8 mouse cellular contexts compared by ENCODE assay signal in the genomic region with DNA sequence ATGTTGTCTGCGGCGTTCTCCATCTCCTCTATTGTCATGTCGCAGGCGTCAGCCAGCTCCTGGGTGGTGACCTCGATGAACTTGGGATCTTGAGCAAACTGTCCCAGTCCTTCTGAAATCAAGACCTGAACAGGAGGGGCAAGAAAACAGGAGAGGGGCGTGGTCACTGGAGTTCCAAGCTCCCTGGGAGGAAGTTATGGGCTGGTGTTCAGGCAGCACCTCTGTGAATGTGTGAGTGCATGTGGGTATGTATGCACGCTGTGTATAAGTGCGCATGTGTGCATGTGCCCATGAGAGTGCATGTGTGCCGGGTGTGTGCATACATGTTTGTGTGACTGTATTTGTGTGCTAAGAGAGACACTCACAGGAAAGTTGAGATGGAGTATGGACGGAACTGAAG. TPM values are rescaled to one million over a fixed set of nuclear protein-coding genes. Genes with fewer than 3 reads are reported as not detected.
DNase-seq lines count a peak whose midpoint lies in the region; ATAC-seq lines count a peak whose summit lies in the region.

No protein-coding gene starts in this region.

- no peak overlapping the region for H3K27ac ChIP-seq in forebrain, embryonic 16.5 days (ENCODE audit: low read length)
- H3K27ac ChIP-seq in liver, embryonic 12.5 days = no peak overlapping the region
- H3K27ac ChIP-seq in stomach, embryonic 15.5 days = no peak overlapping the region

- H3K27me3 ChIP-seq in megakaryocyte, embryonic 14.5 days (replicated peaks) = peaks cover 77% of the 10 kb centered on the region
- peaks cover 4% of the 10 kb centered on the region; the same call in 1 of the 2 replicates for H3K27me3 ChIP-seq in forebrain, embryonic 16.5 days (replicated peaks; ENCODE audit: control insufficient read depth, insufficient read depth, low read length)
- peaks cover 61% of the 10 kb centered on the region for H3K27me3 ChIP-seq in liver, embryonic 12.5 days (replicated peaks)
- H3K27me3 ChIP-seq in stomach, embryonic 15.5 days (replicated peaks) = no peaks in the 10 kb centered on the region

- no peak for ATAC-seq in megakaryocyte, adult 5-6 weeks (ENCODE audit: poor library complexity, severe bottlenecking)
- peak; percentile 45; the same call in 1 of the 2 replicates for ATAC-seq in forebrain, embryonic 16.5 days
- ATAC-seq in liver, embryonic 12.5 days = 0 out of 2 replicates have a peak, but pooled peaks have one; percentile 24
- ATAC-seq in stomach, embryonic 15.5 days (ENCODE audit: insufficient read depth, low FRiP score, low read depth) = peak; percentile 36
- no peak for ATAC-seq in erythroid progenitor cell, adult 5-6 weeks (replicated peaks; ENCODE audit: low FRiP score, poor library complexity, severe bottlenecking)

- 0 out of 2 replicates have a peak, but pooled peaks cover 3% of the 10 kb centered on the region for H3K9me3 ChIP-seq in megakaryocyte, embryonic 14.5 days
- H3K9me3 ChIP-seq in forebrain, embryonic 16.5 days (ENCODE audit: control insufficient read depth, low read length) = no peaks in the 10 kb centered on the region
- no peaks in the 10 kb centered on the region for H3K9me3 ChIP-seq in liver, embryonic 12.5 days (replicated peaks)
- no peaks in the 10 kb centered on the region for H3K9me3 ChIP-seq in stomach, embryonic 15.5 days

- 38% methylated on average over 10 of the region's 10 CpGs for WGBS in forebrain, embryonic 16.5 days
- 34% methylated on average over 10 of the region's 10 CpGs for WGBS in liver, embryonic 12.5 days (ENCODE audit: insufficient replicate concordance)
- 37% methylated on average over 10 of the region's 10 CpGs for WGBS in stomach, embryonic 15.5 days

- peak overlapping the region; percentile 62 for H3K4me2 ChIP-seq in forebrain, embryonic 16.5 days (ENCODE audit: low read length)
- peak overlapping the region; percentile 74 for H3K4me2 ChIP-seq in liver, embryonic 12.5 days
- peak overlapping the region; percentile 63 for H3K4me2 ChIP-seq in stomach, embryonic 15.5 days

- H3K4me3 ChIP-seq in megakaryocyte, embryonic 14.5 days (replicated peaks) = peak overlapping the region; percentile 90
- peak overlapping the region; percentile 37 for H3K4me3 ChIP-seq in forebrain, embryonic 16.5 days (replicated peaks; ENCODE audit: low read length)
- peak overlapping the region; percentile 47 for H3K4me3 ChIP-seq in liver, embryonic 12.5 days
- peak overlapping the region; percentile 39 for H3K4me3 ChIP-seq in stomach, embryonic 15.5 days (replicated peaks)

- peaks cover 18% of the 10 kb centered on the region for H3K4me1 ChIP-seq in megakaryocyte, embryonic 14.5 days
- H3K4me1 ChIP-seq in forebrain, embryonic 16.5 days (replicated peaks; ENCODE audit: control insufficient read depth, insufficient read depth, low read length) = peaks cover 10% of the 10 kb centered on the region
- peaks cover 13% of the 10 kb centered on the region for H3K4me1 ChIP-seq in liver, embryonic 12.5 days
- H3K4me1 ChIP-seq in stomach, embryonic 15.5 days = 0 out of 2 replicates have a peak, but pooled peaks cover 3% of the 10 kb centered on the region

- peaks cover 2% of the 10 kb centered on the region for H3K36me3 ChIP-seq in megakaryocyte, embryonic 14.5 days (replicated peaks; ENCODE audit: low read length)
- peaks cover 2% of the 10 kb centered on the region; the same call in 1 of the 2 replicates for H3K36me3 ChIP-seq in forebrain, embryonic 16.5 days (ENCODE audit: control insufficient read depth, insufficient read depth)
- no peaks in the 10 kb centered on the region for H3K36me3 ChIP-seq in liver, embryonic 12.5 days
- H3K36me3 ChIP-seq in stomach, embryonic 15.5 days = no peaks in the 10 kb centered on the region

- H3K9ac ChIP-seq in forebrain, embryonic 16.5 days (replicated peaks; ENCODE audit: low read depth, low read length) = peak overlapping the region; percentile 40; the same call in 1 of the 2 replicates
- no peak overlapping the region for H3K9ac ChIP-seq in liver, embryonic 12.5 days
- H3K9ac ChIP-seq in stomach, embryonic 15.5 days = no peak overlapping the region

- no peak for DNase-seq in gastrocnemius, postnatal 25 days
- no peak for DNase-seq in left cerebral cortex, adult 9 months (ENCODE audit: low spot score in 2 of 2)

RNA-seq across cellular contexts. Expression of a gene that starts 32.0 kb away (rescaled TPM):
- 0.12 and 0.30 TPM in 2 replicates for polyA plus RNA-seq in megakaryocyte, embryonic 14.5 days (2012; ENCODE audit: insufficient read depth, low replicate concordance)
- total RNA-seq in megakaryocyte, adult 5-6 weeks (2015) = 1.8 and 2.7 TPM in 2 replicates
- total RNA-seq in megakaryocyte, adult 5-6 weeks (2017) = 4.1 and 9.7 TPM in 2 replicates
- 20.5 and 21.6 TPM in 2 replicates for polyA plus RNA-seq in forebrain, embryonic 16.5 days (2015; fragmentation: Nextera tagmentation; extraction: Ambion mirVana)
- polyA plus RNA-seq in liver, embryonic 12.5 days (2016; fragmentation: Nextera tagmentation; extraction: Ambion mirVana) = 9.1 and 10.8 TPM in 2 replicates
- polyA plus RNA-seq in stomach, embryonic 15.5 days (2015; fragmentation: Nextera tagmentation; extraction: Ambion mirVana) = 10.8 and 13.0 TPM in 2 replicates
- 1 to 10 TPM; 1.8 to 2.7 TPM for total RNA-seq in gastrocnemius, postnatal 25 days (2021)
- 5.4 and 5.9 TPM in 2 replicates for total RNA-seq in erythroid progenitor cell, adult 5-6 weeks (2015; ENCODE audit: low replicate concordance)
- 7.5 and 20.5 TPM in 2 replicates for total RNA-seq in erythroid progenitor cell, adult 5-6 weeks (2017; ENCODE audit: low replicate concordance)

Comparison
In these comparisons a context has a peak if more than half of its experiments do, and no peak if none do; other contexts are left out.
1. H3K4me3 ChIP-seq: peak in every context shown above with its lines; median percentile 90 in megakaryocyte, embryonic 14.5 days; 47 in liver, embryonic 12.5 days; 39 in stomach, embryonic 15.5 days; 37 in forebrain, embryonic 16.5 days.
2. ATAC-seq: peak in forebrain, embryonic 16.5 days (single experiment), liver, embryonic 12.5 days (single experiment) and stomach, embryonic 15.5 days (single experiment); none in megakaryocyte, adult 5-6 weeks (single experiment) and erythroid progenitor cell, adult 5-6 weeks (single experiment).
3. Peak in every context shown above with its lines, with median percentiles within 50 percentile points of each other: H3K4me2 ChIP-seq.